ENCODE assay signal across 8 mouse cellular contexts in the genomic region with DNA sequence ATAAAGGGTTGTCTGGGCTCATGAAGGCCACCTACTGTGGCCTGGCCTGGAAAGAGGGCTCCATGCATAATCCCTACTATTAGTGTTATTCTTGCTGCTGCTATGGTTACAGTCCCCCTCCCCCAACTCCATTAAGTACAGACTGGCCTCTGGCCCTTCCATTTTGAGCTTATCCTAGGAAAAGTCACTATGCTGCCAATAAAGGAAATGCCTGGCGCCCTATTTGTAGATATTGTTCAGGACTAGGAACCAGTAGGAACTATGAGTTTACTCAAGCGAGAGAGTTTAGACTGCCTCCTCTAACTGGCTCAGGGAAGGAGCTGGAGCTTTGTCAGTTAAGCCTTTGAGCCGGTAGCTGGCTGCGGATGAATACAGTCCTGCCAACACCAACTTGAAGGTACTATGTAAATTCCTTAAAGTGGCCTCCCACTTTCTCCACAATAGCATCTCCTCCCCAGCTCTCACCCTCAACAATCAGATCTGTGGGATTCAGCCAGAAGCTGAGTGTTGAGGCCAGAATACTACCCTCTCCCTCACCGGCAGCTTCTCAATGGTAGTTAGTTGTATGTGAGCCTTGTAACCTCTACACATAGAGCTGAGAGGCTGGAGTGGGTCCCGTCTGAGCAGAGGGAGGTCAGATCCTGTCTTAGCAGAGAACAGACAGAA. TPM values are rescaled to one million over a fixed set of nuclear protein-coding genes. Genes with fewer than 3 reads are reported as not detected.
A peak's percentile ranks its signal among the peaks of the same experiment; 100 is the strongest.
DNase-seq lines count a peak whose midpoint lies in the region; ATAC-seq and TF ChIP-seq lines count a peak whose summit lies in the region.
"Had no signal": no experiment of that assay in that cellular context is flagged by ENCODE, and none has a peak within 500 bp of the region (broad histone marks: within the 10 kb centered on the region; RNA-seq: fewer than 3 reads in every experiment).

No protein-coding gene starts in this region.

- no peak overlapping the region for H3K9ac ChIP-seq in heart, embryonic 16.5 days (ENCODE audit: low read length)
- H3K9ac ChIP-seq in liver, postnatal 0 days (replicated peaks), result no peak overlapping the region

- no peak overlapping the region for H3K4me3 ChIP-seq in heart, embryonic 16.5 days (ENCODE audit: low read length)
- no peak overlapping the region for H3K4me3 ChIP-seq in liver, postnatal 0 days (ENCODE audit: low read depth, low read length)

- no peaks in the 10 kb centered on the region for H3K27me3 ChIP-seq in heart, embryonic 16.5 days (ENCODE audit: control insufficient read depth, insufficient read depth, low read length)
- H3K27me3 ChIP-seq in liver, postnatal 0 days (ENCODE audit: insufficient read depth, low read length), result no peaks in the 10 kb centered on the region

- H3K9me3 ChIP-seq in heart, embryonic 16.5 days (replicated peaks; ENCODE audit: control insufficient read depth, low read length), result no peaks in the 10 kb centered on the region
- no peaks in the 10 kb centered on the region for H3K9me3 ChIP-seq in liver, postnatal 0 days (ENCODE audit: low read length)

- no peak for TF ChIP-seq EP300 in liver, postnatal 0 days (IDR thresholded peaks at IDR 0.05; ENCODE audit: low read depth)

- peak; percentile 20 for DNase-seq in WW6 (ENCODE audit: low read depth, low spot score)
- peak; percentile 11 to 22 for DNase-seq in cerebellum, postnatal 14 days
- DNase-seq in liver, postnatal 0 days, result no peak
- DNase-seq in retina, postnatal 7 days (ENCODE audit: low read depth, low spot score), result peak; percentile 19
- no peak for DNase-seq in gastrocnemius, postnatal 25 days
- DNase-seq in urinary bladder, postnatal 4 days (ENCODE audit: low spot score in 2 of 2), result no peak

- TF ChIP-seq CTCF in liver, postnatal 0 days (IDR thresholded peaks at IDR 0.05; ENCODE audit: low read depth), result no peak

- peaks cover 10% of the 10 kb centered on the region for H3K4me1 ChIP-seq in heart, embryonic 16.5 days (ENCODE audit: control insufficient read depth, insufficient read depth, low read length)
- no peaks in the 10 kb centered on the region; the same call in 1 of the 2 replicates for H3K4me1 ChIP-seq in liver, postnatal 0 days (ENCODE audit: insufficient read depth)

- WGBS in heart, embryonic 16.5 days, result 23% methylated on average over 6 of the region's 6 CpGs
- 55% methylated on average over 6 of the region's 6 CpGs for WGBS in liver, postnatal 0 days (ENCODE audit: insufficient replicate concordance)

- H3K36me3 ChIP-seq in heart, embryonic 16.5 days (ENCODE audit: control insufficient read depth, insufficient read depth), result no peaks in the 10 kb centered on the region
- H3K36me3 ChIP-seq in liver, postnatal 0 days (replicated peaks; ENCODE audit: insufficient read depth, low read length), result no peaks in the 10 kb centered on the region

- H3K4me2 ChIP-seq in heart, embryonic 16.5 days (ENCODE audit: low read depth, low read length), result no peak overlapping the region
- H3K4me2 ChIP-seq in liver, postnatal 0 days (ENCODE audit: low read depth, low read length), result no peak overlapping the region

- ATAC-seq in heart, embryonic 16.5 days (replicated peaks; ENCODE audit: extremely low read depth, insufficient read depth, low FRiP score), result peak; percentile 77
- peak; percentile 16; the same call in 1 of the 2 replicates for ATAC-seq in liver, postnatal 0 days

- H3K27ac ChIP-seq in heart, embryonic 16.5 days (ENCODE audit: low read length), result peak overlapping the region; percentile 78
- H3K27ac ChIP-seq in liver, postnatal 0 days (ENCODE audit: low read depth), result no peak overlapping the region
- H3K27ac ChIP-seq: kidney, postnatal 0 days had no signal

RNA-seq across cellular contexts. Expression of a gene that starts 37.1 kb away (rescaled TPM):
- polyA plus RNA-seq in heart, embryonic 16.5 days (2015; fragmentation: Nextera tagmentation; extraction: Ambion mirVana), result 11.1 and 12.0 TPM in 2 replicates
- polyA plus RNA-seq in liver, postnatal 0 days (2015; fragmentation: Nextera tagmentation; extraction: Ambion mirVana), result 3.7 and 4.1 TPM in 2 replicates
- 1 to 10 TPM; 6.5 to 8.0 TPM for total RNA-seq in gastrocnemius, postnatal 25 days (2021)

Comparison
In these comparisons a context has a peak if more than half of its experiments do, and no peak if none do; other contexts are left out.
1. DNase-seq: peak in WW6 (single experiment), cerebellum, postnatal 14 days (2 of 2) and retina, postnatal 7 days (single experiment); none in liver, postnatal 0 days (single experiment), gastrocnemius, postnatal 25 days (single experiment) and urinary bladder, postnatal 4 days (0 of 2).